Mouse (Mus musculus) E14TG2a.4 (cell line): ENCODE measurements around the gene Tyms.

Experiments used
- CTCF ChIP-seq: conservative IDR thresholded peaks from 2 replicates; pipeline ENCODE4 v1.5.1; 2014; ENCODE audit warnings: low read length
- NANOG ChIP-seq: IDR thresholded peaks from 2 replicates; pipeline ENCODE4 v1.6.1; 2014; ENCODE audit warnings: borderline replicate concordance, low read length, mixed read lengths
- POU5F1 ChIP-seq: IDR thresholded peaks from 2 replicates; pipeline ENCODE4 v1.6.1; 2014; ENCODE audit warnings: low read length, borderline replicate concordance

DNA sequence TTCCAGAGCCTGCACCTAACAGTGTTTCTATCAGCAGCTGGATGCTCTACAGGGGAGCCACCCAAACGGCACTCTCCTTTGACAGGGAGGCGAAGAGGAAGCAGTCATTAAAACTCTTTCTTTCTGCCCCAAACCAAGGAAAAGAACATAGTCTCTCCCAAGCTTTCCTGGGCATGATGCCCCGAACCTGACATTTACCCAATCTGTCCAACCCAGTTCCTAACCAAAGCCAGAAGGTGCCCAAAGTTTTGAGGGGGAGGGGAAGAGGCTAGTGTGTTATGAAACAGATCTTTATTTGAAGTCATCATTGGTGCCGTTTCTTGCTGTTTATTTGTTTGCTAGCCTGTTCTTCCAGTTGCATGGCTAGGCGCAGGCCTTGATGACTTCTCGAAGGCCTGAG, 22.3 kb upstream of the Tyms start:
- TF ChIP-seq CTCF (no peak), NANOG (no peak), POU5F1 (no peak)
